Mouse (Mus musculus) T-helper 1 cell (primary cell): ENCODE measurements around the gene D11Wsu47e.
"Not testable (repeated sequence)": the region's sequence is repeated elsewhere in the genome, so short reads cannot be mapped to it uniquely, and the experiment has no call there.

ENCODE experiments used
- in situ Hi-C: fragments of 300-600 bp; cut with MboI, MseI; formaldehyde crosslinking; loops from one replicate; pipeline ENCODE4 v1.15.1; 2025; ENCODE audit warnings: high pct_unique_total_duplicates

D11Wsu47e gene

GRCm38 (mm10) chr11:113683957-113684706, at the start of gene D11Wsu47e, which contains the start of gene Fam104a:
TSS of gene D11Wsu47e (plus strand) at chr11:113684412.
TSS of gene Fam104a (minus strand) at chr11:113684155.
- in situ Hi-C loops: no loop called here

GRCm38 (mm10) chr11:113634699-113635121, 49.5 kb upstream of the D11Wsu47e start:
- in situ Hi-C loops: no loop called here

- in situ Hi-C loops: no loop called here
These were observed 45.5 kb upstream of the D11Wsu47e start for GRCm38 (mm10) chr11:113638680-113639079.

GRCm38 (mm10) chr11:113645181-113645580, 39.0 kb upstream of the D11Wsu47e start:
- in situ Hi-C loops: loop anchor here (10.0 kb wide), 1 partner anchor 450 kb away; no protein-coding TSS in a partner anchor

GRCm38 (mm10) chr11:113648152-113648551, 36.1 kb upstream of the D11Wsu47e start:
- in situ Hi-C loops: loop anchor here (10.0 kb wide), 1 partner anchor 453 kb away; no protein-coding TSS in a partner anchor

GRCm38 (mm10) chr11:113648690-113649352, 35.4 kb upstream of the D11Wsu47e start, which contains the start of gene Cog1:
TSS of gene Cog1 (plus strand) at chr11:113649169.
- in situ Hi-C loops: loop anchor here (10.0 kb wide), 1 partner anchor 454 kb away; no protein-coding TSS in a partner anchor

GRCm38 (mm10) chr11:113649353-113650210, 34.6 kb upstream of the D11Wsu47e start, which contains the start of gene Slc39a11:
TSS of gene Slc39a11 (minus strand) at chr11:113650079.
- in situ Hi-C loops: loop anchor here (10.0 kb wide), 1 partner anchor 455 kb away; no protein-coding TSS in a partner anchor

- in situ Hi-C loops: no loop called here
These were observed 32.9 kb upstream of the D11Wsu47e start for GRCm38 (mm10) chr11:113651206-113651906.

- in situ Hi-C loops: no loop called here
These were observed 32.3 kb upstream of the D11Wsu47e start for GRCm38 (mm10) chr11:113651907-113652273.

GRCm38 (mm10) chr11:113652516-113652915, 31.7 kb upstream of the D11Wsu47e start:
- in situ Hi-C loops: no loop called here

- in situ Hi-C loops: no loop called here
These were observed 30.1 kb upstream of the D11Wsu47e start for GRCm38 (mm10) chr11:113654105-113654504.

- in situ Hi-C loops: no loop called here
These were observed 29.5 kb upstream of the D11Wsu47e start for GRCm38 (mm10) chr11:113654561-113655270.

GRCm38 (mm10) chr11:113656511-113656932, 27.7 kb upstream of the D11Wsu47e start:
- in situ Hi-C loops: no loop called here

- in situ Hi-C loops: no loop called here
These were observed 27.0 kb upstream of the D11Wsu47e start for GRCm38 (mm10) chr11:113657221-113657620.

GRCm38 (mm10) chr11:113658319-113658718, 25.9 kb upstream of the D11Wsu47e start:
- in situ Hi-C loops: no loop called here

GRCm38 (mm10) chr11:113658763-113659162, 25.4 kb upstream of the D11Wsu47e start:
- in situ Hi-C loops: no loop called here

- in situ Hi-C loops: not testable (repeated sequence)
These were observed 24.0 kb upstream of the D11Wsu47e start for GRCm38 (mm10) chr11:113660213-113660612.

GRCm38 (mm10) chr11:113660940-113661339, 23.3 kb upstream of the D11Wsu47e start:
- in situ Hi-C loops: no loop called here

- in situ Hi-C loops: no loop called here
These were observed 22.3 kb upstream of the D11Wsu47e start for GRCm38 (mm10) chr11:113661835-113662351.

GRCm38 (mm10) chr11:113664279-113664678, 19.9 kb upstream of the D11Wsu47e start:
- in situ Hi-C loops: no loop called here
